Mouse (Mus musculus) telencephalon, adult 2 months (tissue): ENCODE results near the gene Dis3l.

Experiments used
- DNase-seq: peaks from one replicate; pipeline ENCODE4 v3.0.0-alpha.2; 2011; ENCODE audit warnings: low read depth, low spot score

The Dis3l gene

DNA sequence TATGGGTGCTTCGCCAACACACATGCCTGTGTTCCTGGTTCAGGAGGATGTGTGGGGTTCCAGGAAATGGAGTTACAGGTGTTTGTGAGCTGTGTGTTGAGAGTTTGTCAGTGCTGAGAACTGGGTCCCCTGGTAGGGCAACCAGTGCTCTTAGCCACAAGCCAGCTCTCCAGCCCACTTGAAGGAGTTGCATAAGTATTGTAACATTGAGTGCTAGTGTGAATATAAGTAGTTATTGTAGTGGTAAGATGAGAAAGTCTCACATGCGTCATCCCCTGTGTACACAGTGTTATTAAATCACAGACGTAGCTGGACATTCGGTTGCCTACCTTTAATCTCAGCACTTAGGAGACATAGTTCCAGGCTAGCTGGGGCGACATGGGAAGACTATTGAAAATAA lies 81.2 kb downstream of the Dis3l start:
- DNase-seq, result no peak
